Mouse (Mus musculus) midbrain, embryonic 15.5 days (tissue): ENCODE measurements around the gene Hinfp. TPM values are rescaled to one million over a fixed set of nuclear protein-coding genes. Genes with fewer than 3 reads are reported as not detected.

Source experiments
- ATAC-seq: fragments of 200-750 bp; cut with Nextera tagmentation; replicated peaks from 2 replicates; pipeline ENCODE4 v1.8.0; 2017; ENCODE audit warnings: moderate TSS enrichment
- H3K27ac ChIP-seq: fragments of 300-500 bp; sonication (generic); 2 replicates; pipeline ENCODE4 v1.5.1; 2015; ENCODE audit warnings: mild to moderate bottlenecking, inconsistent platforms
- H3K27me3 ChIP-seq: fragments of 300-500 bp; sonication (generic); replicated peaks from 2 replicates; pipeline ENCODE4 v1.6.1; 2015; ENCODE audit warnings: inconsistent platforms
- H3K36me3 ChIP-seq: fragments of 300-500 bp; sonication (generic); replicated peaks from 2 replicates; pipeline ENCODE4 v1.6.1; 2015; ENCODE audit warnings: inconsistent platforms
- H3K4me1 ChIP-seq: fragments of 300-500 bp; sonication (generic); 2 replicates; pipeline ENCODE4 v1.6.1; 2015; ENCODE audit warnings: inconsistent platforms
- H3K4me2 ChIP-seq: fragments of 300-500 bp; sonication (generic); 2 replicates; pipeline ENCODE4 v1.6.1; 2015; ENCODE audit warnings: inconsistent platforms, mild to moderate bottlenecking, moderate library complexity
- H3K4me3 ChIP-seq: fragments of 300-500 bp; sonication (generic); 2 replicates; pipeline ENCODE4 v1.5.1; 2015; ENCODE audit warnings: mild to moderate bottlenecking, inconsistent platforms
- H3K9ac ChIP-seq: fragments of 300-500 bp; sonication (generic); 2 replicates; pipeline ENCODE4 v1.6.1; 2015; ENCODE audit warnings: mild to moderate bottlenecking, inconsistent platforms
- H3K9me3 ChIP-seq: fragments of 300-500 bp; sonication (generic); 2 replicates; pipeline ENCODE4 v1.6.1; 2016; ENCODE audit warnings: inconsistent platforms
- WGBS: fragments of 180-500 bp; shearing (Covaris S2); methylation state at CpG from one replicate; pipeline ENCODE4 v1.1.7; 2015; ENCODE audit warnings: mixed read lengths; 5-methylcytosine and 5-hydroxymethylcytosine counted together
- microRNA-seq: library from miRNA; unstranded; fragments of <30 nt; microRNA quantifications from one replicate; pipeline ENCODE4, GENCODE M21; 2016
- polyA plus RNA-seq: library from polyadenylated mRNA; unstranded; fragments of >200 nt; fragmentation: Nextera tagmentation; extraction: Ambion mirVana; gene quantifications from 2 replicates; pipeline ENCODE4 v1.2.1, GENCODE M21; 2015

Gene Hinfp
- polyA plus RNA-seq, 1 experiment from 2014 or later = 30.5 TPM

- ATAC-seq = no peak
- no peak overlapping the region for H3K4me2 ChIP-seq
- no peak overlapping the region for H3K27ac ChIP-seq
- H3K4me3 ChIP-seq = no peak overlapping the region
- no peaks in the 10 kb centered on the region for H3K9me3 ChIP-seq
- no peaks in the 10 kb centered on the region for H3K27me3 ChIP-seq
- no peak overlapping the region for H3K9ac ChIP-seq
- WGBS = 80% methylated on average over 6 of the region's 6 CpGs
- H3K36me3 ChIP-seq = no peaks in the 10 kb centered on the region
- H3K4me1 ChIP-seq = peaks cover 11% of the 10 kb centered on the region
Measured at GRCm38 (mm10) chr9:44247907-44248306, 57.6 kb downstream of the Hinfp start.

GRCm38 (mm10) chr9:44243621-44244020 lies 61.9 kb downstream of the Hinfp start:
- H3K27ac ChIP-seq = no peak overlapping the region
- H3K9me3 ChIP-seq = no peaks in the 10 kb centered on the region
- 71% methylated on average over 2 of the region's 2 CpGs for WGBS
- H3K4me2 ChIP-seq = no peak overlapping the region
- no peak overlapping the region for H3K4me3 ChIP-seq
- H3K36me3 ChIP-seq = no peaks in the 10 kb centered on the region
- no peak for ATAC-seq
- no peak overlapping the region for H3K9ac ChIP-seq
- no peaks in the 10 kb centered on the region for H3K27me3 ChIP-seq
- no peaks in the 10 kb centered on the region for H3K4me1 ChIP-seq

Small RNA genes within 50 kb of the gene (microRNA-seq; reads per million reads assigned to microRNA genes)
- not detected for gene Gm44335

Other genes with a start within 250 kb of the Hinfp start
- gene Usp2, start 238.7 kb downstream of the Hinfp start, polyA plus RNA-seq = 5.9 and 9.6 TPM in 2 replicates
- gene Mfrp, start 203.9 kb downstream of the Hinfp start, polyA plus RNA-seq = 0.08 and 0.13 TPM in 2 replicates
- 2.9 and 4.1 TPM in 2 replicates for gene C1qtnf5, start 198.4 kb downstream of the Hinfp start, polyA plus RNA-seq
- 0.13 and 0.25 TPM in 2 replicates for gene Gm49380, start 192.2 kb downstream of the Hinfp start, polyA plus RNA-seq
- 29.2 and 32.4 TPM in 2 replicates for gene Rnf26, start 192.2 kb downstream of the Hinfp start, polyA plus RNA-seq
- gene Mcam, start 171.2 kb downstream of the Hinfp start, polyA plus RNA-seq = 11.7 and 11.9 TPM in 2 replicates
- 24.4 and 26.2 TPM in 2 replicates for gene Cbl, start 71.6 kb downstream of the Hinfp start, polyA plus RNA-seq
- gene Ccdc153, start 65.0 kb downstream of the Hinfp start, polyA plus RNA-seq = 0.61 TPM in 1 of 2 replicates, not detected in the other
- gene Pdzd3, start 54.2 kb downstream of the Hinfp start, polyA plus RNA-seq = 0.44 and 0.96 TPM in 2 replicates
- 4.8 and 5.1 TPM in 2 replicates for gene Nlrx1, start 37.1 kb downstream of the Hinfp start, polyA plus RNA-seq
- gene Abcg4, start 17.1 kb downstream of the Hinfp start, polyA plus RNA-seq = 30.4 and 31.1 TPM in 2 replicates
- 27.3 and 30.6 TPM in 2 replicates for gene C2cd2l, start 14.6 kb upstream of the Hinfp start, polyA plus RNA-seq
- gene Dpagt1, start 20.3 kb upstream of the Hinfp start, polyA plus RNA-seq = 36.5 and 36.9 TPM in 2 replicates
- 121 and 132 TPM in 2 replicates for gene H2afx, start 29.0 kb upstream of the Hinfp start, polyA plus RNA-seq
- gene Hmbs, start 38.6 kb upstream of the Hinfp start, polyA plus RNA-seq = 63.1 and 65.6 TPM in 2 replicates
- 43.3 and 45.7 TPM in 2 replicates for gene Vps11, start 56.0 kb upstream of the Hinfp start, polyA plus RNA-seq
- gene Hyou1, start 73.8 kb upstream of the Hinfp start, polyA plus RNA-seq = 28.1 and 29.7 TPM in 2 replicates
- 44.6 and 44.9 TPM in 2 replicates for gene Slc37a4, start 91.2 kb upstream of the Hinfp start, polyA plus RNA-seq
- 965 and 984 TPM in 2 replicates for gene Rps25, start 101.5 kb upstream of the Hinfp start, polyA plus RNA-seq
- 317 and 321 TPM in 2 replicates for gene Trappc4, start 101.9 kb upstream of the Hinfp start, polyA plus RNA-seq
- gene Ccdc84, start 112.9 kb upstream of the Hinfp start, polyA plus RNA-seq = 37.6 and 39.9 TPM in 2 replicates
- gene Foxr1, start 135.5 kb upstream of the Hinfp start, polyA plus RNA-seq = not detected in 2 replicates
- not detected in 2 replicates for gene Upk2, start 149.3 kb upstream of the Hinfp start, polyA plus RNA-seq
- gene Bcl9l, start 177.2 kb upstream of the Hinfp start, polyA plus RNA-seq = 12.5 and 13.0 TPM in 2 replicates